Mouse (Mus musculus) thymus, adult 2 months (tissue): ENCODE measurements around the gene Clybl. TPM values are rescaled to one million over a fixed set of nuclear protein-coding genes. Genes with fewer than 3 reads are reported as not detected.

Experiments used
- DNase-seq: peaks from one replicate; pipeline ENCODE4 v3.0.0; 2021
- H3K27ac ChIP-seq: fragments of 200-500 bp; 2 replicates; pipeline ENCODE4 v1.5.1; 2012; ENCODE audit warnings: low read length, control low read depth; ENCODE audit not compliant: control insufficient read depth, insufficient read depth
- H3K27me3 ChIP-seq: fragments of 200-500 bp; 2 replicates; pipeline ENCODE4 v1.6.1; 2012; ENCODE audit warnings: mild to moderate bottlenecking, low read length, moderate library complexity, mixed read lengths; ENCODE audit not compliant: control insufficient read depth, insufficient read depth
- H3K36me3 ChIP-seq: fragments of 200-500 bp; 2 replicates; pipeline ENCODE4 v1.6.1; 2012; ENCODE audit warnings: mild to moderate bottlenecking, low read length, moderate library complexity; ENCODE audit not compliant: control insufficient read depth, insufficient read depth
- H3K4me1 ChIP-seq: fragments of 200-500 bp; replicated peaks from 2 replicates; pipeline ENCODE4 v1.6.1; 2012; ENCODE audit warnings: low read length; ENCODE audit not compliant: control insufficient read depth, insufficient read depth
- H3K4me3 ChIP-seq: fragments of 200-500 bp; 2 replicates; pipeline ENCODE4 v1.5.1; 2012; ENCODE audit warnings: mild to moderate bottlenecking, low read length, control low read depth, moderate library complexity; ENCODE audit not compliant: control insufficient read depth, insufficient read depth
- CTCF ChIP-seq: fragments of 200-500 bp; IDR thresholded peaks from 2 replicates; pipeline ENCODE4 v1.5.1; 2012; ENCODE audit warnings: mild to moderate bottlenecking, control low read depth, low read length, moderate library complexity, borderline replicate concordance; ENCODE audit not compliant: control insufficient read depth, poor library complexity, insufficient read depth; ENCODE audit errors: extremely low read depth
- POLR2A ChIP-seq: fragments of 200-500 bp; IDR thresholded peaks from 2 replicates; pipeline ENCODE4 v1.6.1; 2012; ENCODE audit warnings: mild to moderate bottlenecking, low read length, control low read depth, moderate library complexity; ENCODE audit not compliant: control insufficient read depth, poor library complexity, insufficient read depth; ENCODE audit errors: extremely low read depth
- WGBS: fragments of 180-500 bp; shearing (Covaris S2); methylation state at CpG from one replicate; pipeline ENCODE4 v1.1.7; 2018; 5-methylcytosine and 5-hydroxymethylcytosine counted together
- polyA plus RNA-seq: library from polyadenylated mRNA; depleted of rRNA; stranded (reverse); fragments of >200 nt; gene quantifications from 2 replicates; pipeline ENCODE4 v1.2.3, GENCODE M21; 2012

Clybl gene
- polyA plus RNA-seq, 1 experiment = 5.5 TPM

DNA sequence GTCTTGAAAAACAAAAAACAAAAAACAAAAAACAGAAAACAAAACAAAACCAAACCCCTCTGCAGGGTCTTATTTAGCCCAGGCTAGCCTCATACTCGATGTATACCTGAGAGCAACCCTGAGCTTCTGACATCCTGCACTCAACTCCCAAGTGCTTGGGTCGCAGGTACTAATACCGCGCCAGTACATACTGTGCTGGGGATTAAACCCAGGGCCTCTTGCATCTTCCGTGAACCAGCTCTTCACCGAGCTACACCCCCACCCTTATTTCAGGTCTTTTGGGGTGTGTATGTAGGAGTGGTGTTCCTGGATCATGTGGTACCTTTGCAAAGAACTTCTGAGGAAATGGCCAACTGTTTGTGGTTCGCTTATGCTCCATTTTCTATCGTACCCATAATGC, 13.1 kb downstream of the Clybl start:
- TF ChIP-seq POLR2A = no peak
- no peak for TF ChIP-seq CTCF
- Histone ChIP-seq H3K36me3 (no peaks in the 10 kb centered on the region), H3K4me1 (no peaks in the 10 kb centered on the region), H3K4me3 (no peak overlapping the region), H3K27me3 (no peaks in the 10 kb centered on the region), H3K27ac (no peak overlapping the region)
- 95% methylated on average over 8 of the region's 8 CpGs for WGBS
- no peak for DNase-seq

DNA sequence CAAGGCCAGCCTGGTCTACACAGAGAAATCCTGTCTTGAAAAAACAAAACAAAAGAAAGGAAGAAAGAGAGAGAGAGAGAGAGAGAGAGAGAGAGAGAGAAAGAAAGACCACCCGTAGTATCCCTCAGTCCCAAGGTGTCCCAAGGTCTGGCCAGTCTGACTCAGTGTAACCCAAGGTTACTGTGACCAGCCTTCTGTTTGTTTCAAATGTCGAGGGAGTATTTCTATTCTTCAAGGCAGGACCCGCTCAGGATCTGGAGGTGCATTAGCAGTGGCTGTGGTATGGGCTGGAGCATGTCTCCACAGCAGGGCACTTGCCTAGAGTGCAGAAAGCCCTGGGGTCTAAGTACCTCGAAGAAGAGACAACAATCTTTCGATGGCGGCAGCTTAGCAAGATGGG, 15.3 kb downstream of the Clybl start:
- Histone ChIP-seq H3K27ac (no peak overlapping the region), H3K4me3 (no peak overlapping the region), H3K4me1 (no peaks in the 10 kb centered on the region), H3K36me3 (no peaks in the 10 kb centered on the region), H3K27me3 (no peaks in the 10 kb centered on the region)
- DNase-seq = no peak
- WGBS = 94% methylated on average over 6 of the region's 6 CpGs
- TF ChIP-seq POLR2A = no peak
- TF ChIP-seq CTCF = no peak

DNA sequence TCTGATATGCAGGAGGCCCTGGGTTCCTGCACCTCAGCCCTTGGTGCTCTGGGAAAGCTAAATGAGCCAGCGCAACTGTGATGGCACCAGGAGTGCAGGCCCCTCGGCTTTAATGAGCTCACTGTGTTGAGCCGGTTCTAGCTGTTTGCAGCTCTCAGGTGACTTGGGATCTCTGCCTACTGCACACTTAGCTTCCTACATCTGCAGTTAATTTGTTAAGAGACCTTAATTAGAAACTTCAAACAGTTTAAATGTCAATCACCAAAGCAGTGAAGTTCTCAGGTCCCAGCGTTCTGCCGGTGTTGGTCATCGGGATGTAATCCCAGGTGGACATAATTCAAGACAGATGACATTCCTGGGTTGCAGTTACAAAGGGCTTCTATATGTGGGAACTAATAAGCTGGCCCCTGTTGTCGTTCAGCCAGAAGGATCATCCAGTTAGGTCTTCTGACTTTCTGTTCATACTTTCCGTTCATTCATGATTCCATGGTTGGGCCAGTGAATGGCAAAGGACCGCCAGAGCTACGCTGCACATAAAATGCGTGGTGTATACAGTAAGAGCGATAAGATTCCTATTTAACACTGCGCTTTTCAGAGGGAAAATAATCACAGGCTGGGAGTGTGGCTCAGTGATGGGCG, 18.9 kb downstream of the Clybl start:
- TF ChIP-seq CTCF (no peak), POLR2A (no peak)
- WGBS = 96% methylated on average over 14 of the region's 14 CpGs
- no peak overlapping the region for H3K4me3 ChIP-seq
- no peaks in the 10 kb centered on the region for H3K4me1 ChIP-seq
- no peak overlapping the region for H3K27ac ChIP-seq
- no peaks in the 10 kb centered on the region for H3K36me3 ChIP-seq
- no peaks in the 10 kb centered on the region for H3K27me3 ChIP-seq
- no peak for DNase-seq

DNA sequence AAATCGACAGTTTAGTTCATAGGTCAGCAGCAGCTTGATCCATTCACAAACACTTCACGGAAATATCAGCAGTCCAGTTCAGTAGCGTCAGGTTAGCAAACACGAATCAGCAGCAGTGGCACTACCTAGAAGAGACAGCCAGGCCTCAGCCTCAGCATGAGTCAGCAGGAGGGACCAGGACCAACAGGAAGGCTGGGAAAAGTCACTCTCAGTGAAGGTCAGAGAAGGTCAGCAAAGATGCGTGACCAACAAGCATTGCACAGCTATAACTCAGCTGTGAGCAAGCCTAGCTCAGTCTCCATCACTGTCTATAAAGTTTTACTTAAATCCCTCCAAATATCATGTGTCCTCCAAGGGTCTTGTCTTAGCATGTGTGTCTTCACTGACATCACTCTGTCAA, 27.7 kb downstream of the Clybl start:
- Histone ChIP-seq H3K27me3 (no peaks in the 10 kb centered on the region), H3K36me3 (no peaks in the 10 kb centered on the region), H3K27ac (no peak overlapping the region), H3K4me1 (no peaks in the 10 kb centered on the region), H3K4me3 (no peak overlapping the region)
- 91% methylated on average over 5 of the region's 5 CpGs for WGBS
- no peak for DNase-seq
- TF ChIP-seq POLR2A = no peak
- no peak for TF ChIP-seq CTCF

DNA sequence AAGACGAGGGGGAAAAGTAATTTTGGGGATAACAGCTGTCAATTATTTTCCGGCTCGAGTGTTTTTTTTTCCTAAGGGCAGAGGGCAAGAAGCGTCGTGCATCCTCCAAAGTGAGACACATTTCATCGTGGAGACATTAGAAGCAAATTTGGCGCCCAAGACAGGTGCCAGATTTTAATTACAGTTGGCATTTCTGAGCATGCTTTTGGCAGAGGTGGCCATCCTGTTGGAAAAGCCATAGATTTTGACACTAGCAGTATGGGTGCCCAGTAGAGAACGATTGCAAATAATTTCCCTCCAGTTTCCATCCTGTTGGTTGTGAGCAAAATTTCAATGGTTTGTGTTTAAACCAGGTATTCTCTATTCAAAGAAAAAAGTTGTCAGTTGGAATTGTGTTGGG, 32.1 kb downstream of the Clybl start:
- no peaks in the 10 kb centered on the region for H3K4me1 ChIP-seq
- DNase-seq = no peak
- H3K36me3 ChIP-seq = no peaks in the 10 kb centered on the region
- WGBS = 96% methylated on average over 8 of the region's 8 CpGs
- no peak for TF ChIP-seq CTCF
- TF ChIP-seq POLR2A = no peak
- H3K4me3 ChIP-seq = no peak overlapping the region
- H3K27me3 ChIP-seq = no peaks in the 10 kb centered on the region
- no peak overlapping the region for H3K27ac ChIP-seq

DNA sequence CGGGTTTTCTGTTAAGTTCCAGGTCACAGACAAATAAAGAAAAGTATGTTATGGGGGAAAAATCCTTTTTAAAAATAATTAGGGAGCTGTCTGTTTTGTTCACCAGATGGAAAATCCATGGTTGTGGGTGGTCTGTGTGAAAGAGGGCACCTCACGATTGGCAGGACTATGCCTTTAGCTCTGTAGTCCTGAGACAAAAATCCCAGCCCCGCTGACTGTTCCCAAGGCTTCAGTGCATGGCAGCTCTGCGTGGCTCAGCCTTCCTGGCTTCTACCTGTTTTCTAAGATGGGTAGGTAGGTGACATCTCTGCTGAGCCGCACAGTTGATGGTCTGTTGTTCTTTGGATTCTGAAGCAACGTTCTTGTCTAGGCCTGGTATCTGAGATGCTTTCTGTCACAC, 32.6 kb downstream of the Clybl start:
- WGBS = 95% methylated on average over 6 of the region's 6 CpGs
- no peaks in the 10 kb centered on the region for H3K36me3 ChIP-seq
- no peaks in the 10 kb centered on the region for H3K27me3 ChIP-seq
- TF ChIP-seq POLR2A = no peak
- no peak for TF ChIP-seq CTCF
- no peak overlapping the region for H3K27ac ChIP-seq
- DNase-seq = no peak
- no peaks in the 10 kb centered on the region for H3K4me1 ChIP-seq
- no peak overlapping the region for H3K4me3 ChIP-seq

DNA sequence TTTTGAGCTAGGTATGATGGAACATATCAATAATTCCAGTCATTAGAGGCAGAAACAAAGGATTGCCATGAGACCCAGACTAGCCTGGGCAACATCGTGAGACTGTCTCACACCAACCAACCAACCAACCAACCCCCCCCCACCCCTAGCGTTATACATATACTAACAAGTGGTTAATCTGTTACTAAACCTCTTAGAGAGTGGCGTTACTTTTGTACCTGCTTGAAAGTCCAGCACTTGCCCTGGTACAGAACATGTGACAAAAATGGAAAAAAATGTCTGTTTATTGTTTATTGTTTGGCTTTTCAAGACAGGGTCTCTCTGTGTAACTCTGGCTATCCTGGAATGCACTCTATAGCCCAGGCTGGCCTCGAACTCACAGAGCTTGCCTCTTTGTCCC, 35.7 kb downstream of the Clybl start:
- no peak overlapping the region for H3K27ac ChIP-seq
- no peaks in the 10 kb centered on the region for H3K27me3 ChIP-seq
- H3K36me3 ChIP-seq = no peaks in the 10 kb centered on the region
- H3K4me3 ChIP-seq = no peak overlapping the region
- no peak for TF ChIP-seq CTCF
- no peak for TF ChIP-seq POLR2A
- WGBS = 97% methylated on average over 4 of the region's 4 CpGs
- DNase-seq = no peak
- no peaks in the 10 kb centered on the region for H3K4me1 ChIP-seq
